Mouse (Mus musculus) E14TG2a.4 (cell line): Measurements from ENCODE around the gene AC161166.1.

Experiments
- CTCF ChIP-seq: conservative IDR thresholded peaks from 2 replicates; pipeline ENCODE4 v1.5.1; 2014; ENCODE audit warnings: low read length
- NANOG ChIP-seq: IDR thresholded peaks from 2 replicates; pipeline ENCODE4 v1.6.1; 2014; ENCODE audit warnings: borderline replicate concordance, low read length, mixed read lengths
- POU5F1 ChIP-seq: IDR thresholded peaks from 2 replicates; pipeline ENCODE4 v1.6.1; 2014; ENCODE audit warnings: low read length, borderline replicate concordance

DNA sequence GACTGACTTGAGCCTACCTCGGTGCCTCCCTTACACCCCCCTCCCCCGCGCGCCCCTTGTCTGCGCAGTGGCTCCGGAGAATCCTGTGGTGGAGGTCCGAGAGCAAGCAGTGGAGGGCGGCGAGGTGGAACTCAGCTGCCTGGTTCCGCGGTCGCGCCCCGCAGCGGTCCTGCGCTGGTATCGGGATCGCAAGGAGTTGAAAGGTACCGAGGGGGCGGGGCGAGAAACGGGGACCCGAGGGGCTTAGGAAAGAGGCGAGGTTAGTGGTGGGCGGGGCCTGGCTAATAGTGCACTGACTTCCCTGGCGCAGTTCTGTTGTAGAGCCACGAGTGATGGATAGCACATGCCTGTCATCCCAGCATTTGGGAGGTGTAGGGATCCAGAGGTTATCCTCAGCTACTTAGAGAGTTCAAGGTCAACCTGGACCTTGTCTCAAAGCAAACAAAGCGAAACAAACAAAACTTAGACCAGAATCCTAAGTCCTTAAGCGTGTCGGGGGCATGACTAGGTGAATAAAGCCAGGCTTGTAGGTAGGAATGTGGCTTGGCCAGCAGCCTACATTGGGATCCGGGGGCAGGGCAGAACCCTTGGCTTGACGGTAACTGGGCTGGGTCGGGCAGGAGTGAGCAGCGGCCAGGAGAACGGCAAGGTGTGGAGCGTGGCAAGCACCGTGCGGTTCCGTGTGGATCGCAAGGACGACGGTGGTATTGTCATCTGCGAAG is 12.2 kb downstream of the AC161166.1 start:
- TF ChIP-seq CTCF = no peak
- no peak for TF ChIP-seq POU5F1
- no peak for TF ChIP-seq NANOG
